Mouse (Mus musculus) embryonic facial prominence, embryonic 10.5 days (tissue): ENCODE measurements at regions not wholly inside any gene's neighbourhood (a gene's known extent, or its start where the extent isn't known, plus 50 kb on each side); places are given as distances from the start of the nearest gene placed in this dataset.
A peak's percentile ranks its signal among the peaks of the same experiment; 100 is the strongest.

Experiments used
- DNase-seq: peaks from one replicate; pipeline ENCODE4 v3.0.0-alpha.2; 2017; ENCODE audit warnings: low spot score
- H3K27ac ChIP-seq: fragments of 300-500 bp; sonication (generic); replicated peaks from 2 replicates; pipeline ENCODE4 v1.5.1; 2016; ENCODE audit warnings: mild to moderate bottlenecking
- H3K27me3 ChIP-seq: fragments of 300-500 bp; sonication (generic); replicated peaks from 2 replicates; pipeline ENCODE4 v1.6.1; 2016; ENCODE audit warnings: low read depth, mild to moderate bottlenecking; ENCODE audit not compliant: poor library complexity, severe bottlenecking
- H3K36me3 ChIP-seq: fragments of 300-500 bp; sonication (generic); replicated peaks from 2 replicates; pipeline ENCODE4 v1.6.1; 2016; ENCODE audit warnings: mild to moderate bottlenecking, moderate library complexity
- H3K4me1 ChIP-seq: fragments of 300-500 bp; sonication (generic); 2 replicates; pipeline ENCODE4 v1.6.1; 2016
- H3K4me3 ChIP-seq: fragments of 300-500 bp; sonication (generic); 2 replicates; pipeline ENCODE4 v1.5.1; 2016; ENCODE audit warnings: mild to moderate bottlenecking, moderate library complexity
- H3K9me3 ChIP-seq: fragments of 300-500 bp; sonication (generic); 2 replicates; pipeline ENCODE4 v1.6.1; 2016; ENCODE audit warnings: mild to moderate bottlenecking
- WGBS: fragments of 180-500 bp; shearing (Covaris S2); methylation state at CpG from one replicate; pipeline ENCODE4 v1.1.7; 2016; 5-methylcytosine and 5-hydroxymethylcytosine counted together

DNA sequence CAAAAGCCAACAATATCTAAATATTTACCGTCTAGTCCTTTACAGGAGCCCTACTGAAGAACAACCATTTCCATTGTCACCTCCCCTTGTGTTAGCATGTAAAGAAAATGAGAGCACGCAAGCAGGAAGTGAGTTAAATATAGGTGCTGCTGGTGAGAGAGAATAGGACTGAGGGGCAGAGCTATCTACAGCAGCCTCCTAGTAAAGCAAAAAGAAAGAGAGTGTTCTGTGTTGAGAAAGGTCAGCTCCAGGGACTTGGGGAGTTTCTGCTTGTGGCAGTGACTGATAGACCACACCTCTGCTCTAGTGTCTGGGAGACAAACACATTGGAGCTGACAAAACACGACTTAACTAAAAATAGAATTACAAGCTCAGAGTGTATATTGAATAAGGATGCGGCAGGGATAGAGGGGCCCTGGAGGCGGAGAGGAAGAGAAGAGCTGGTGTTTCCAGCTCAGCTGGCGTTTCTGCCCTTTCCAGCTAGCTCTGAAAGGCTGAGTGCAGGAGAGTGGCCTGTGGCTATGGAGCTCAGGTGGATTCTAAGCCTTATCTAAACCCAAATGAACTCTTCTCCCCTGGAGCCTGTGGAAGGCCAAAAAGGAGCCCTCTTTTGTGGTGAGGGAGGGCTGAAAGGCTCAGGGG is 752.4 kb downstream of the Utrn start:
- Histone ChIP-seq H3K36me3 (no peaks in the 10 kb centered on the region), H3K4me3 (no peak overlapping the region), H3K27me3 (no peaks in the 10 kb centered on the region), H3K4me1 (no peaks in the 10 kb centered on the region), H3K27ac (no peak overlapping the region), H3K9me3 (no peaks in the 10 kb centered on the region)
- 53% methylated on average over 6 of the region's 6 CpGs for WGBS
- no peak for DNase-seq

DNA sequence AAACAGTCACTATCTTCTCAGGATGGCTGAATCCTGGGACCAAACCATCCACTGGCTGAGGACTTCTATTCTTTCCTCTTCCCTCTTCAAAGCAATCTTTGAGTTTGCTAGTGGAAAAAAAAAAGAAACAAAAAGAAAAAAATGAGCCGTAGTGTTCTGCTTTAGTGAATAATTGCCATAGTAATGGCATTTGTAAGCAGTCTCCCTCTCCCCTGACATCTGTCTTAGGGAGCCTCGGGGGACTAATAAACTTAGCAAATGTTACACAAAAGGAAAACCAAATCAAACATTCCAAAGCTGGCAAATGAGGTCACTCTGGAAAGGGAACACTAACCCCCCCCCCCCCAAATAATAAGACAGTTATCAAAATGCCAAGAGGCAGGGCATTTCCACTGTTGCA is 744.9 kb downstream of the Utrn start:
- H3K4me1 ChIP-seq = no peaks in the 10 kb centered on the region

DNA sequence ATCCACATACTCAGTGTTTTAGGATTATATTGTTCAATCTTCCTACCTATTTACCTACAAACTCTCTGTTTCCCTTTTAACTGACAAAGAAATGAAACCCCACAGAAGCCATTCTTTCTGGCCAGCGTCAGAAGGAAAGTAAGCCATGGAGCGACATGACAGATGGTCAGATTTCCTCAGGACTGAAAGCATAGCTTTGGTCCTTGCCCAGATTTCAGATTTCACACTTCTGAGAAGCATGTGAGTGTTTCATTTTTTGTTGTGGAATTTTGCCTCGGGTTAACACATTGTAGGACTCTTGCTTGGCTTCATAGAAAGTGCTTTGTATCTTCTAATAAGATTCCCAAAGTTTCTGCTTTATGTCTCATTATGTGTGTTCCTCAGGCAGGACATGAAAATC is 739.7 kb downstream of the Utrn start:
- Histone ChIP-seq H3K27me3 (no peaks in the 10 kb centered on the region), H3K27ac (no peak overlapping the region), H3K4me1 (no peaks in the 10 kb centered on the region), H3K36me3 (no peaks in the 10 kb centered on the region), H3K4me3 (no peak overlapping the region), H3K9me3 (no peaks in the 10 kb centered on the region)
- 78% methylated on average over 3 of the region's 3 CpGs for WGBS
- DNase-seq = no peak

More for the DNA sequence above, 744.9 kb downstream of the Utrn start:
- H3K9me3 ChIP-seq = no peaks in the 10 kb centered on the region
- H3K27ac ChIP-seq = no peak overlapping the region
- 64% methylated on average over 2 of the region's 2 CpGs for WGBS
- no peak overlapping the region for H3K4me3 ChIP-seq
- DNase-seq = no peak
- no peaks in the 10 kb centered on the region for H3K27me3 ChIP-seq
- no peaks in the 10 kb centered on the region for H3K36me3 ChIP-seq

DNA sequence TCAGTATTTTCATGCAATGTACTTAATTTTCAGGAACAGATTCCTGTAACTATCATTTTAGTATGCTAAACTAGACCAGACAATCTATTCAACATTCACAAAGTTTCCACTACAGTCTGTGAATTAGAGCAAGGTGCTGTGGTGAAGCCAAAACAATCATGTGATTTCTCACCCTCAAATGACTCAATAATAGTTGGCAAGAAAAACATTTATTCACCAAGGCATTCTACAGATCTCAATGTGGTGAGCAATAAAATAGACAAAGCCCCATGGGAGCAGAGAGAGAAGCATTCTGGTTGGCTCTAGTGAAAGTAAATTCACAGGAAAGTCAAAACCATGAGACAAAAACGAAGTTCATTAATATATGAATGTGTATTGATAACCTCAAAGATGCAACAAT is 724.5 kb downstream of the Utrn start:
- Histone ChIP-seq H3K9me3 (no peaks in the 10 kb centered on the region), H3K27ac (no peak overlapping the region), H3K27me3 (no peaks in the 10 kb centered on the region), H3K4me3 (no peak overlapping the region), H3K4me1 (no peaks in the 10 kb centered on the region), H3K36me3 (no peaks in the 10 kb centered on the region)
- no peak for DNase-seq
- WGBS = 64% methylated on average over 1 of the region's 1 CpGs

DNA sequence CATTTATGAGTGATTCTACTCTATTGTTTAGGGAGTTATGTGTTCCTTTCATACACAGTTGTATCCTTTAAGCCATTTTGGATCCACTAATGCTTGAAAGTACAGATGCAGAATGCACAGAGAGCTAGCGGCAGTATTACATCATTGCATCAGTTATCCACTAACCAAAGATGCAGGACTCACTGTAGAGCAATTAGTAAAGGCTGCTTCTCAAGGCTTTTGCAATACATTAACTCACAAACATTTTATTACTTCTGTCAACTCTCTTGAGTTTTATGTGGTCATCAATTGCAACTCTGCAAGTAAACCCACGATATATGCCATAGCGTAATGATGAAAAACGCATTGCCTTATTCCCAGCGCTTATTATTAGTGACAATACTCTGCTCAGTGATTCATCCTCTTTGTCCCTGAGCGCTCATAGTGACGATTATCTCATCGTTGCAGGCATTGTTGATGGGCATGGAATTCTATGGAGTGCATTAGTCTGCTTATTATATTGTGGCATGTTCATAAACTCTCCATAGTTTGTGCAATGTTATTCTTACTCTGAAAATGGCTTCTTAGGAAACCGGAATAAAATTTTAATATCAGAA is 722.1 kb downstream of the Utrn start:
- Histone ChIP-seq H3K4me3 (no peak overlapping the region), H3K27ac (no peak overlapping the region), H3K27me3 (no peaks in the 10 kb centered on the region), H3K4me1 (no peaks in the 10 kb centered on the region), H3K9me3 (no peaks in the 10 kb centered on the region), H3K36me3 (no peaks in the 10 kb centered on the region)
- DNase-seq = no peak
- WGBS = 91% methylated on average over 9 of the region's 9 CpGs

DNA sequence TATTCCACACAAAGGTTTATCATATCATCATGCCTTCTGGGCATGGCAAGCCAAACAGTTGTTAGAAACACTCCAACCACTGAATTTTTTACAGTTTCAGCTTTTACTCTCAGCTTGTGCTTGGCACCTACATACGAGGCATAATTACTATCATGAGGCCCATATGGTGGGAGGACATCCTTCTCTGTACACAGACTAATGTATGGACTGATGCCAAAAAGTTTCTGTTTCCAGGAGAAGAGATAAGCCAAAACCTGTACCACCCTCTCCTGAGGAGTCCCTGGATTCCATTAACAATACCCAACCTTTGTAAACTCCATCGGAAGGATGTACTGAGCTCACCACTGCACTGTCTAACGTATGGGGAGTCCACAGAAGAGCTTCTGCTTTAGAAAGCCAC is 698.9 kb downstream of the Utrn start:
- 87% methylated on average over 3 of the region's 3 CpGs for WGBS
- H3K9me3 ChIP-seq = no peaks in the 10 kb centered on the region
- no peak for DNase-seq
- no peak overlapping the region for H3K4me3 ChIP-seq
- H3K36me3 ChIP-seq = no peaks in the 10 kb centered on the region
- peaks cover 4% of the 10 kb centered on the region; the same call in 1 of the 2 replicates for H3K4me1 ChIP-seq
- H3K27ac ChIP-seq = no peak overlapping the region
- no peaks in the 10 kb centered on the region for H3K27me3 ChIP-seq

DNA sequence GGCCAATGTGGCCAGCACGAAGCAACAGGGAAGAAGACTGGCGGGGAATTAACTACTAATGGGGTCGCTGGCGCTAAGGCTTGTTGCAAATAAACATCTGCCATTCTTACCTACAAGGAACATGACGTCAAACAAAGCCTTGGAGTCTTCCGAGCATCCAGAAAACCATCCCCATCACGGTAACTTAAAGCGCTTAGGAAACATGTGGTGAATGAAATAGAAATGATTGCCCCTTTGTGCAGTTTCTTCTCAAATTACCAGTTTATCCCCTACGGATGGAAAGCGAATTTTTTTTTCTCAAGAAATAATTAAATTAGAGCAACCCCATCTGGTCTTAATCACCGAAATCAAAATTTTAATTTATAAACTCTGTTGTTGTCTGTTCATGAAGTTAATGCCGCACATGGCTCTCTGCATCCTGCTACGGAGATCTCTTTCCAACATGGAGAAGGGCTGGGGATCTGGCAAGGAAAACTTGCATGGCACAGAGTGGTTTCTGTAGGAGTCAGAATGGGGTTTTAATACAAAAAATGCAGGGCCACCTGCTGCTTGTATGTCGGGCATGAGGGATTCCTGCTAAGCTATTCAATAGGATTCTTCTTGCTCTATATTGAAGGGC is 694.9 kb downstream of the Utrn start:
- H3K27ac ChIP-seq = no peak overlapping the region
- no peak overlapping the region for H3K4me3 ChIP-seq
- H3K27me3 ChIP-seq = no peaks in the 10 kb centered on the region
- no peaks in the 10 kb centered on the region for H3K36me3 ChIP-seq
- DNase-seq = peak; percentile 25
- peaks cover 4% of the 10 kb centered on the region; the same call in 1 of the 2 replicates for H3K4me1 ChIP-seq
- no peaks in the 10 kb centered on the region for H3K9me3 ChIP-seq
- 58% methylated on average over 14 of the region's 14 CpGs for WGBS

DNA sequence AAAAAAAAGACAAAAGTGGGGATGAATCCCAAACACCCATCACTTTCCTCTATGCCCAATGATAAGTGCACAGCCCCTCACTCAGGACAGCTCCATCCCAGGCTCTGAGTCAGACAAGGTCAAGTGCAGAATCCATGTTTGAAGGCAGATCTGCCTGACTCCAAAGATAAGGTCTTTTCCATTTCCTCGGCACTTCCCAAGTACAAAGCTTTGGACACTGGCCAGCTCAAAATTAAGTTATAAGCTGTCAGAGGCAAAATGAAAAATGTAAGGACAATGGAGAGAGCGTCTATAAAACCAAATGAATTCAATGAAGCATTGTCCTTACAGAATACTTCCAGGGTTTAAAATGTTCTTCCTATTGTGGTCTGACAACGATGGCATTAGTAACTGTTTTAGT is 694.0 kb downstream of the Utrn start:
- Histone ChIP-seq H3K9me3 (no peaks in the 10 kb centered on the region), H3K4me1 (peaks cover 4% of the 10 kb centered on the region; the same call in 1 of the 2 replicates), H3K36me3 (no peaks in the 10 kb centered on the region), H3K4me3 (no peak overlapping the region), H3K27me3 (no peaks in the 10 kb centered on the region), H3K27ac (no peak overlapping the region)
- WGBS = 91% methylated on average over 3 of the region's 3 CpGs
- no peak for DNase-seq

DNA sequence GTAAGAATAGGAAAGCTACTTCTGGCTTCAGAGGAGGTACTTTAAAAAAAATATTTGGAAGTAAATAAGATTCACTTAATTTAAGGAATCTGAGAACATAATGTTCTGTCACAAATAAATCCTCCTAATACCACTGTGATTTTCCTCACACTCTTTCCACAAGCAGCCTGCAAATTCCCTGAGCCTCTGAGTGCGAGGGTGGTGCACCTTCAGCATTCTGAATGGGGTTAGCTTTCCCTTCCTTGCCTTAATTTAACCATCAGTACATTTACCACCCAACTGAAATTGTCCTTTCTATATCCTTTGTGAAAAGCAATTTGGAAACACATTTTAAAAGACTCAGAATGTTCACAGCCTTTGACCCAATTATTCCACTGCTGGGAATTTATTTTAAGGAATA is 691.7 kb downstream of the Utrn start:
- Histone ChIP-seq H3K4me1 (peaks cover 4% of the 10 kb centered on the region; the same call in 1 of the 2 replicates), H3K27me3 (no peaks in the 10 kb centered on the region), H3K9me3 (no peaks in the 10 kb centered on the region), H3K4me3 (no peak overlapping the region), H3K27ac (no peak overlapping the region), H3K36me3 (no peaks in the 10 kb centered on the region)
- DNase-seq = no peak
- 92% methylated on average over 1 of the region's 1 CpGs for WGBS

DNA sequence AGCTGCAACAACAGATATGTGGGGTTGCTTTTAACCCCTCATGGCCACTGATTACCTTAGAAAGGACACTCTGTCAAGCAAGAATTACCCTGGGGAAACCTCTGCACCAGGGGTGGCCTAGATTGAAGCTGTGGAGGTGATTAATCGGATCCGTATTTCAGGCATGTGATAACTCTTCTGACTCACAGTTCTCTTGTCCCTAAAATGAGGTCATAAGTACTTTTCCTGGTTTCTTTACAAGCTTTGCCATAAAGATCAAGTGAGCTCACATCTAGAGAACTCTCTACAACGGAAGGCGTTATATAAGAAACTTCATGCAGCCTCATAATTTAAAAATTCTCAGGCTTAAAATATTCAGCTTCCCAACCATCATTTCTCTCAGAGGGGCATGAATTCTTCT is 688.2 kb downstream of the Utrn start:
- Histone ChIP-seq H3K27ac (no peak overlapping the region), H3K4me1 (no peaks in the 10 kb centered on the region), H3K36me3 (no peaks in the 10 kb centered on the region), H3K27me3 (no peaks in the 10 kb centered on the region), H3K9me3 (no peaks in the 10 kb centered on the region), H3K4me3 (no peak overlapping the region)
- 83% methylated on average over 4 of the region's 4 CpGs for WGBS
- DNase-seq = no peak

DNA sequence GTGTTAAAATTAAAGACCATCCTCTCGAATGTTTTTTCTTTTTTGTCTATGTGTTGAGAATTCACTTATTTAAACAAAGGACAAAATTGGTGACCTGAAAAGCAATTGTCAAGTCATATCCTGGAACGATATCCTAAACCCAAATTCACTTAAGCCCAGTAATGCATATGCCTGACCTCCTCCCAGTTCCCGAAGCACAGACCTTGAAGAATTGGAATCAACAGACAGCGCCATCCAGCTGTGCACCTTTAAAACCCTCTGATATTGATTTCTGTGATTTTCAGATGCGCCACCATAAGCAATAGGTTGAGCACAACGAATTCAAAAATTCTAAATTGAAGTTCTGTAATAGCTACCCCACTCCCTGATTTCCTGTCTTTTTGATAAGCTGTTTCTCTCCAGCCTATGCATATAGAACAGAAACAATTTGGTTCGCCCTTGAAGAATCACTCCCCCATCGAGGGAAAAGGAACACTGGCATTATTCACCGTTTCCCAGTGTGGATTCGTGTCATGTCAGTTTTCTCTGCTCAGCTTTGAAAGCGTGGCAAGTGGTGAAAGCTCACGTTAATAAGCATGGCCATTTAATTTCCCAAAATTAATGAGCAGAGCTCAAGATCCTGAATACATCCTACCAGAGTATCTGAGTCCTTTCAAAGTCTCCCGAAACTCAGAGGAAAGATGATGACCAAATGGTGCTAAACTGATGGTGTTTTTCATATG is 682.1 kb downstream of the Utrn start:
- DNase-seq = no peak
- WGBS = 85% methylated on average over 13 of the region's 13 CpGs
- no peaks in the 10 kb centered on the region for H3K36me3 ChIP-seq
- H3K9me3 ChIP-seq = no peaks in the 10 kb centered on the region
- no peaks in the 10 kb centered on the region for H3K4me1 ChIP-seq
- H3K27ac ChIP-seq = no peak overlapping the region
- no peaks in the 10 kb centered on the region for H3K27me3 ChIP-seq
- no peak overlapping the region for H3K4me3 ChIP-seq

DNA sequence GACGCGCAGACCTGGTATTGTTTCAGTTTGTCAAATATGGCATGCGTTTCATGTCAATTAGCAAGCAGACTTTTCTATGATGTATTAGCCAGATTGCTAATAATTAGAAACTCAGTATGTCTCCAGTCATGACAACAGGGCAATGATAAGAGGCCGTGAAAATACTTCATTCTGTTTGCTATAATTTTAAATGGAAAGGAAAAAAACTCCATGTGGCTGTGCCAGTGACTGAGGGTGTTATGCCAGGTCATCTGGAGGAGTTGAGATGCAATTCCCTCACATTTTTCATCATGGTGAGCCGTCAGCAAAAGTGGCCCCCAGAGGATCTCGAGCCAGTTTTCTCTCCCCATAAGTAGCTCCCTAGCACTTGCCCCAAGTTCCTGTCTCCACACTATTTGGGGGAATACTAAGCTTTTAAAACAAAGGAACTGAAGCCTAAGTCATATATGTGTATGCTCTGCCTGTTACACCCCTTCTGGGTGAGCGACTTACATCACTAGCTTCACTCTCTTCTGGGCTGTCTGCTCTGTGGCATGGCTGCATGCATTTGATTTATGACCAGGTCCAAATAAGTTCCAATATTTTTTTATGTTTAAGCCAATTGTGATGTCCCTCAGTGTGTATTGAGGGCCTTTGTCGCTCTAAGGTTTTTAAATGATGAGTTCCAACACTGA is 681.4 kb downstream of the Utrn start:
- Histone ChIP-seq H3K27ac (no peak overlapping the region), H3K36me3 (no peaks in the 10 kb centered on the region)
- WGBS = 86% methylated on average over 8 of the region's 8 CpGs

More for the DNA sequence above, 681.4 kb downstream of the Utrn start:
- Histone ChIP-seq H3K27me3 (no peaks in the 10 kb centered on the region), H3K4me3 (no peak overlapping the region), H3K9me3 (no peaks in the 10 kb centered on the region), H3K4me1 (no peaks in the 10 kb centered on the region)
- DNase-seq = no peak
